Mouse (Mus musculus) lung, adult 2 months (tissue): ENCODE measurements around the gene Baz1a. TPM values are rescaled to one million over a fixed set of nuclear protein-coding genes. Genes with fewer than 3 reads are reported as not detected.

Source experiments
- DNase-seq: peaks from one replicate; pipeline ENCODE4 v3.0.0; 2022
- H3K4me1 ChIP-seq: fragments of 200-500 bp; 2 replicates; pipeline ENCODE4 v1.6.1; 2011; ENCODE audit warnings: low read length; ENCODE audit not compliant: control insufficient read depth, insufficient read depth
- H3K4me3 ChIP-seq: fragments of 200-500 bp; replicated peaks from 2 replicates; pipeline ENCODE3; 2011; ENCODE audit warnings: low read depth, mild to moderate bottlenecking, control low read depth, low read length; ENCODE audit errors: extremely low read depth
- CTCF ChIP-seq: fragments of 200-500 bp; IDR thresholded peaks from 2 replicates; pipeline ENCODE4 v1.5.1; 2011; ENCODE audit warnings: mild to moderate bottlenecking, low read length, control low read depth; ENCODE audit not compliant: insufficient read depth
- POLR2A ChIP-seq: fragments of 200-500 bp; IDR thresholded peaks from 2 replicates; pipeline ENCODE4 v1.6.1; 2011; ENCODE audit warnings: low read depth, mild to moderate bottlenecking, control low read depth, low read length, borderline replicate concordance; ENCODE audit errors: extremely low read depth
- WGBS: fragments of 180-500 bp; shearing (Covaris S2); methylation state at CpG from one replicate; pipeline ENCODE4 v1.1.7; 2018; 5-methylcytosine and 5-hydroxymethylcytosine counted together
- polyA plus RNA-seq: library from polyadenylated mRNA; depleted of rRNA; stranded (reverse); fragments of >200 nt; gene quantifications from 2 replicates; pipeline ENCODE4 v1.2.3, GENCODE M21; 2012

The Baz1a gene
- polyA plus RNA-seq, 1 experiment = 5.5 TPM

DNA sequence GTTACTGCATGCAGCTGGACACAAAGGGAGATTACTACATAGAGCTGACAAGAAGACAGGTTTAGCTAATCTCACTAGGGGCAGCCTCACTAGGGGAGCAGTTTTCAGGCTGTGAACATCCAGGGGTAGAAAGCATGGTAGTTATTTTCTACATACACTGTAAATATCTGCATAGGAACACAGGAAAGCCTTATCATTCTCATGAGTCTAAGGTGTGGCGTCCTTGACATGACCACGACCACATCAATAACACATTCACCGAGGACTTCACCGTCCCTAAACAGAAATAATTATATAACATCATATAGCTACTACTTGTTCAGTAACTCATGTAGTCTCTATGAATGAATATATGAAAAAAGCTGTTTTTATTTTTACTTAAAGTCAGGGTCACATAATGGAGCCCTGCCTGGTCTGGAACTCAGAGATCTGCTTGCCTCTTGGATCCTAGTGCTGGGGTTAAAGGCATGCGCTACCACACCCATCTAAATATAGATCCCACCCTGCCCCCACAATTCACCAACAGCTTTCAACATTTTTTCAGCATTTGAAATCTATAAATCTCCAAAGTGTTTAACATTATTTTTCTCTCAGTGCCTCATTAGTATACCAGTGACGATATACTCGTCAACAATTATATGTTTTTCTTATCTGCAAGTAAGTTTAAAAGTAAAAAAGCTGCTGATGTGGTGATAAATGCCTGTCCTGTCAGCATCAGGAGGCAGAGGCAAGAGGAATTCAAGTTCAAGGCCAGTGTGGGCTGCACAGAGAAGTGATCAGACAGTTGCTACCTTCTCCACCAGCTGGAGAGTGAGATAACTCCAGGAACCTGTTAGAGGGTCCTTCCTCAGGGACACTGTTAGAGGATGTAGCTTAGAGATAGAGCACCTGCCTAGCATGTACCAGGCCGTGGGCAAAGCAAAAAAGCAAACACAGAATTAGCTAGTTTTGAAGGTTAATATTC, 37.3 kb upstream of the Baz1a start:
- WGBS = 87% methylated on average over 8 of the region's 8 CpGs
- H3K4me3 ChIP-seq = no peak overlapping the region
- TF ChIP-seq CTCF (no peak), POLR2A (no peak)
- no peaks in the 10 kb centered on the region for H3K4me1 ChIP-seq
- DNase-seq = no peak

DNA sequence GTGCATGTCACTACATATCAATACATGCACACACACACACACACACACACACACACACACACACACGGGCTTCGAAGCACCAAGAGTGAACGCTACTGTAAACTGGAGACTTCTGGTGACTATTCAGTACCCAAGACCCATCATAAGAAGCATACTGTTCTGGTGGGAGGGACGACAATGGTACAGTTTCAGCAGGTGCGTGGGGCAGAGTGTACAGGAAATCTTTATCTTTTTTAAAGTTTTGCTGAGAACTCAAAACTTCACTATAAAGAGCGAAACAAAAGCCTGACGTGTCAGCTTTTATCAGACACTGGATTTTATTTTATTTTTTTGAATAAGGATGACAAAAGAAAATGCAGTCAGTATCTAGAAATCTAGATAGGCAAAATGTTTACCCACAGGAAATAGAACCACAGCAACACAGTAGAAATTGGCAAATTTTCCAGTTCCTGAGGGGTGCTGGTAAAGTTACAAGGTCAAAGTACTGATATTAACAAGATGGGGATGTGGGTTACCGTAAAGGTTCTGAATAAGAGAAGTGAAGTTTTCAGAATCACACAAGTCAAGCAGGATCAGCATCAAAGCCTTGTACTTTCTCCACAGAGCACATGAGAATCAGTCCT, 35.7 kb upstream of the Baz1a start:
- H3K4me1 ChIP-seq = no peaks in the 10 kb centered on the region
- 84% methylated on average over 8 of the region's 8 CpGs for WGBS
- no peak overlapping the region for H3K4me3 ChIP-seq
- no peak for TF ChIP-seq CTCF
- no peak for TF ChIP-seq POLR2A
- DNase-seq = no peak

DNA sequence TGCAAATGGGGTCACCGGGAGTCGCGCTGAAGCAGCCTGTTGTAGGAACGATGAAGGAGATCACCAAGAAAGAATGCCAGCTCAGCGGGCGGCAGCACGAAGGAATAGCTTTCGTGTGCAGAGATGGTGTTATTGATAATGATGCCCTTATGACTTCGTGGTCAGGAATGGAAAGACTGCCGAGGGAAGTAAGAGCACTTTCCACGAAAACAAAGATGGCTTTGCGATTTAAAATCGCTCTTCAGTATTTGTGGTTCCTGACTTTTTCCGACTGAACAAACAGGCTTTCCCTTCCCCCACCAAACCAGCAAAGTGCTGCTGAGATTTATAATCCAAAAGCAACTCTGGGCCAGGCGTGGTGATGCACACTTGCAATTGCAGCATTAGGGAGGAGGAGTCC, 26.9 kb upstream of the Baz1a start:
- no peak overlapping the region for H3K4me3 ChIP-seq
- H3K4me1 ChIP-seq = no peaks in the 10 kb centered on the region
- no peak for DNase-seq
- 61% methylated on average over 15 of the region's 15 CpGs for WGBS
- TF ChIP-seq CTCF = no peak
- TF ChIP-seq POLR2A = no peak

- Histone ChIP-seq H3K4me1 (no peaks in the 10 kb centered on the region), H3K4me3 (no peak overlapping the region)
- WGBS = 30% methylated on average over 3 of the region's 3 CpGs
- no peak for TF ChIP-seq CTCF
- TF ChIP-seq POLR2A = no peak
- DNase-seq = no peak
These were observed 12.9 kb upstream of the Baz1a start for GRCm38 (mm10) chr12:55027088-55027487.

DNA sequence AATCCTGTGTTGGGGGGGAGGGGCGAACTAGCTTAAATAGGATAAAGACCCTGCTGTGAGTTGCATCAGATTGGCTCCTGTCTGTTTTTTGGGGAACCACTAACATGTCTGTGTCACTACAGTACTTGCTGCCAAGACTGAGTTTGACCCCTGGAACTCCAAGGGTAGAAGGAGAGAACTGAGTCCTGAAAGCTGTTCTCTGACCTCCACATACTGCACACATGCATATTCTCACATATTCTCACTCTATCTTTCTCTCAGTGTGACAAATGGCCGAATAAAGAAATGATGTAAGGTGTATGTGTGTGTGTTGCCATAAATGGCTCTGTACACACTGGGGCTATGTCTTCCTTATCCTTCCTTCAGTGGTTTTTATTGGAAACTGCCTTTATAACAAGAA, 9.1 kb upstream of the Baz1a start:
- TF ChIP-seq POLR2A (no peak), CTCF (no peak)
- WGBS = 62% methylated on average over 2 of the region's 2 CpGs

GRCm38 (mm10) chr12:55019421-55019877, 5.3 kb upstream of the Baz1a start:
- TF ChIP-seq CTCF (no peak), POLR2A (no peak)
- no peak for DNase-seq
- Histone ChIP-seq H3K4me1 (no peaks in the 10 kb centered on the region), H3K4me3 (no peak overlapping the region)
- WGBS = 73% methylated on average over 7 of the region's 7 CpGs

More for the DNA sequence above, 9.1 kb upstream of the Baz1a start:
- Histone ChIP-seq H3K4me3 (no peak overlapping the region), H3K4me1 (no peaks in the 10 kb centered on the region)
- no peak for DNase-seq

GRCm38 (mm10) chr12:55017119-55017721, 3.1 kb upstream of the Baz1a start:
- Histone ChIP-seq H3K4me3 (no peak overlapping the region), H3K4me1 (no peaks in the 10 kb centered on the region)
- DNase-seq = no peak
- TF ChIP-seq CTCF = no peak
- no peak for TF ChIP-seq POLR2A
- 64% methylated on average over 9 of the region's 9 CpGs for WGBS

DNA sequence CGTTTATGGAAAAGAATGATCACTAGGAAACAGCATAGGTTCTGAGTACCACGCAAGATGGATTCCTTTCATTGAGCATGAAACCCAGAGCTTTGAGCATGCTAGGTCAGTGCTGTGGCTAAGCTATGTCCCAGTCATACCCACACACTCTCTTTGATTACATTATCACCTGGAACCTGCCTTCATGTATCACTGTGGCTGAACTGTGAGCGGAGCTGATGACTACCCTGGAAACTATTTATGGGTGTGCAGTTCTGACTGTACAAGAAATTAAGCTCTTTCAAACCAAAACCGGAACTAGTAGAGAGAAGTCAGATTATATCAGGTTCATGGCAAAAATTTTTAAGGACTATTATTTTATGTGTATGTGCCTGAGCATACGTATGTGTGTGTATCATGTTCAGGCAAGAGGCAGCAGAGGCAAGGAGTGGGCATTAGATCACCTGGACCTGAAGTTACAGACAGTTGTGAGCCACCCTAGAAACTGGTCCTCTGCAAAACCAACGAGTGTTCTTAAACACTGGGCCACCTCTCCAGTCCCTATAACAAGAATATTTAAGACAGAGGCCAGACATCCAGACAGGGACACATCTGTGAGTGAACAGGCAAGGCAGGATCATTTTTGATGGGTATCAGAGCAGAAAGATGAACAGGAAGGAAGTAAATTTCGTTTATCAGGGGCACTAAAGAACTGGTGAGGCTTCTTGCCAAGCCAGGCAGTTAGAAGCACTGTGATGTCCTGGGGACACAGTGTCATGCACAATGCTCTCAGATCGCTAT, 2.4 kb upstream of the Baz1a start:
- no peak for TF ChIP-seq POLR2A
- no peak for TF ChIP-seq CTCF
- WGBS = 65% methylated on average over 8 of the region's 8 CpGs
- no peak overlapping the region for H3K4me3 ChIP-seq
- no peaks in the 10 kb centered on the region for H3K4me1 ChIP-seq
- DNase-seq = no peak

GRCm38 (mm10) chr12:55015428-55015827, 1.3 kb upstream of the Baz1a start:
- 81% methylated on average over 5 of the region's 5 CpGs for WGBS
- Histone ChIP-seq H3K4me3 (no peak overlapping the region), H3K4me1 (no peaks in the 10 kb centered on the region)
- no peak for DNase-seq
- TF ChIP-seq POLR2A (no peak), CTCF (no peak)
